Mouse (Mus musculus) embryo, embryonic 9.5 days (tissue): ENCODE data around the gene Ccdc171.
A peak's percentile ranks its signal among the peaks of the same experiment; 100 is the strongest.

Experiments used
- DNase-seq: peaks from one replicate; pipeline ENCODE4 v3.0.0-alpha.2; 2017; ENCODE audit errors: extremely low spot score

Gene Ccdc171

GRCm38 (mm10) chr4:83794315-83794922, 269.1 kb downstream of the Ccdc171 start:
- DNase-seq = peak; percentile 77

GRCm38 (mm10) chr4:83794930-83795459, 269.6 kb downstream of the Ccdc171 start:
- DNase-seq = peak; percentile 25

GRCm38 (mm10) chr4:83797976-83798375, 272.6 kb downstream of the Ccdc171 start:
- DNase-seq = no peak

- DNase-seq = no peak
These were observed 273.5 kb downstream of the Ccdc171 start for GRCm38 (mm10) chr4:83798674-83799430.

GRCm38 (mm10) chr4:83800402-83800801, 275.1 kb downstream of the Ccdc171 start:
- no peak for DNase-seq

GRCm38 (mm10) chr4:83816925-83817324, 291.6 kb downstream of the Ccdc171 start:
- DNase-seq = no peak

GRCm38 (mm10) chr4:83829718-83830459, 304.5 kb downstream of the Ccdc171 start:
- DNase-seq = no peak

- DNase-seq = peak; percentile 20
These were observed 305.8 kb downstream of the Ccdc171 start for GRCm38 (mm10) chr4:83830891-83831880.

- DNase-seq = no peak
These were observed 313.7 kb downstream of the Ccdc171 start for GRCm38 (mm10) chr4:83839077-83839476.

GRCm38 (mm10) chr4:83846304-83846703, 321.0 kb downstream of the Ccdc171 start:
- no peak for DNase-seq

- no peak for DNase-seq
These were observed 328.5 kb downstream of the Ccdc171 start for GRCm38 (mm10) chr4:83853885-83854284.

GRCm38 (mm10) chr4:83861706-83862105, 336.4 kb downstream of the Ccdc171 start:
- no peak for DNase-seq

- DNase-seq = no peak
These were observed 336.9 kb downstream of the Ccdc171 start for GRCm38 (mm10) chr4:83862295-83862694.

- DNase-seq = no peak
These were observed 351.3 kb downstream of the Ccdc171 start for GRCm38 (mm10) chr4:83876600-83876999.

GRCm38 (mm10) chr4:83878236-83878635, 352.9 kb downstream of the Ccdc171 start:
- no peak for DNase-seq

- no peak for DNase-seq
These were observed 363.2 kb downstream of the Ccdc171 start for GRCm38 (mm10) chr4:83888459-83889054.

GRCm38 (mm10) chr4:83902081-83902645, 376.8 kb downstream of the Ccdc171 start:
- DNase-seq = no peak
